Mouse (Mus musculus): ENCODE measurements around the gene Slc3a2. TPM values are rescaled to one million over a fixed set of nuclear protein-coding genes. Genes with fewer than 3 reads are reported as not detected.

Gene Slc3a2
- total RNA-seq (2021), result 100 to 1,000 TPM; 373 to 425 TPM
- long read RNA-seq, experiment 1, transcript Slc3a2-201 (9 exons, 1,819 nt), result major isoform, 338 of 405 reads
- long read RNA-seq, experiment 1, transcript Slc3a2-207 (8 exons, 1,393 nt), result minor isoform, 6 of 405 reads
- long read RNA-seq, experiment 1, transcript Slc3a2-202 (10 exons, 2,813 nt), result minor isoform, 44 of 405 reads
- long read RNA-seq, experiment 1, partial matches to known transcripts, result 2 of 405 reads
- long read RNA-seq, experiment 1, other reads (novel, unspliced or antisense), result 15 of 405 reads
- long read RNA-seq, experiment 2, transcript Slc3a2-202 (10 exons, 2,813 nt), result minor isoform, 55 of 379 reads
- long read RNA-seq, experiment 2, transcript Slc3a2-201 (9 exons, 1,819 nt), result major isoform, 288 of 379 reads
- long read RNA-seq, experiment 2, transcript Slc3a2-207 (8 exons, 1,393 nt), result minor isoform, 6 of 379 reads
- long read RNA-seq, experiment 2, partial matches to known transcripts, result 21 of 379 reads
- long read RNA-seq, experiment 2, other reads (novel, unspliced or antisense), result 9 of 379 reads

- DNase-seq (ENCODE audit: low spot score in 2 of 2), result peak; percentile 86 to 88
Observed at GRCm38 (mm10) chr19:8722907-8723573, at the start of gene Slc3a2. Slc3a2 (minus strand) TSS chr19:8723369.

DNA sequence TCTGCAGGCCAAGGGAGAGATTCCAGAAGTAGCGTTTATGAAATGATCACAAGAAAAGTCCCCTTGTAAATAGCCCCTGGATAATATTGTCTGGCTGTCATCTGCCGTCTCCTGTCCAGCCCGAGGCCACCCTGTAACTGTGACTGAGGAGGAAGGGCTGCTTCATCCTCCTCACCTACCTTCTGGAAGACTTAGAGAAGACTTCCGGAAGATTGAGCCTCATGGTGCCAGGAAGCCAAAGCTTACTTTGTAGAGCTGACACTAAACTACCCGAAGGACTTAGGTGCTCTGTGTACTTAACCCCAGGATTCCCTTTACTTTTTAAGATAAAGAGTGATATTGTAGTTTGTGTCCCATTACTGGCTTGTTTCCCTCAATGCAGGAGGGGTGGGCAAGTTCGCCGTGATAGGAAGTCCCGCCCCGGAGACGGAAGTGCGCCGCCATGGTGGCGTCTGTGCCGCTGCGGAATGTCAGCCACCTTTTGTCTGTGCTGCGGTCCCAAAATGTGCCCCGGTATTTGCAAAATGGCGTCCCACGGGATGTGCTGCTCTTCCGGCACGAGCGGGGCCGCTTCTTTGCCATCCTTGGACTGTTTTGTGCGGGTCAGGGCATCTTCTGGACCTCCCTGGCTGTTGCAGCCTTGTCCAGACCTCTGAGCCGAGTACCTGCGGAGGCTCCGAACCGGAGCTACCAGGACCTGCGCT is 47.5 kb upstream of the Slc3a2 start, which contains the start of gene Tmem223:
Tmem223 (plus strand) TSS at position 430 of the 704 bp plus-strand sequence.
- peak; percentile 76 to 77 for DNase-seq (ENCODE audit: low spot score in 2 of 2)

GRCm38 (mm10) chr19:8765562-8765961 is 42.4 kb upstream of the Slc3a2 start:
- no peak for DNase-seq (ENCODE audit: low spot score in 2 of 2)

DNA sequence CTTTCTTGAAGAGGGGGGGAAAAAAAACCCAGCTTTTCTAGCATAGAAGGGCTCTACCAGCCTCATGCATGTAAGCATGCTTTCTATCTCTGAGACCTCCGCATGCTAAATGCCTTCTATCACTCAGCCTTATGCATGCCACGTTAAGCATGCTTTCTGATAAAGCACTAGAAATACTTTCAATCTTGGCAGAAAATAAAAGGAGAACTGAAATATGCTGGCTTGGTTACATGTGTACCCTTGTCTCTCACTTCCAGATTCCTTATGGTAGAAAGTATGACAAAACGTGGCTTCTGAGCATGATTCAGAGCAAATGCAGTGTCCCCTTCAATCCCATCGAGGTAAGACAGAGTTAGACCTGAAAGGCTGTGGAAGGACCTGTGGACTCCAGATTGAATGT is 40.1 kb upstream of the Slc3a2 start:
- DNase-seq (ENCODE audit: low spot score in 2 of 2), result no peak

- no peak for DNase-seq (ENCODE audit: low spot score in 2 of 2)
Observed at GRCm38 (mm10) chr19:8760757-8761156, 37.6 kb upstream of the Slc3a2 start.

DNA sequence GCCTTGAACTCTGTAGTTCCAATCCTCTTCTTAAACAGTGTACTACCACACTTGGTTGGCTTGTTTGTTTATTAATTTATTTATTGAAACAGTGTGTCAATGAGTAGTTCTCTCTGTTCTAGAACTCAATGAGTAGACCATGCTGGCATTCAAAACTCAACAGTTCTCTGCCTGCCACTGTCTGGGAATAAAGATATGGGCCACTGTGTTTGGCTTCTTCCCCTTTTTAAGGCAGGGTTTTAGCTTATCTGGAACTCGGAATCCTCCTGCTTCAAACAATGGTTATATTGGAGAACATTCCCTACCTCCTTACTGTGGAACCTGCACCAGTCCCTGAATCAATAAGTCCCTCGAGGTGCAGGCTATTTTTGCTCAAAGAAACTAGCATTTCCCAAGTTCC is 35.7 kb upstream of the Slc3a2 start:
- no peak for DNase-seq (ENCODE audit: low spot score in 2 of 2)

DNA sequence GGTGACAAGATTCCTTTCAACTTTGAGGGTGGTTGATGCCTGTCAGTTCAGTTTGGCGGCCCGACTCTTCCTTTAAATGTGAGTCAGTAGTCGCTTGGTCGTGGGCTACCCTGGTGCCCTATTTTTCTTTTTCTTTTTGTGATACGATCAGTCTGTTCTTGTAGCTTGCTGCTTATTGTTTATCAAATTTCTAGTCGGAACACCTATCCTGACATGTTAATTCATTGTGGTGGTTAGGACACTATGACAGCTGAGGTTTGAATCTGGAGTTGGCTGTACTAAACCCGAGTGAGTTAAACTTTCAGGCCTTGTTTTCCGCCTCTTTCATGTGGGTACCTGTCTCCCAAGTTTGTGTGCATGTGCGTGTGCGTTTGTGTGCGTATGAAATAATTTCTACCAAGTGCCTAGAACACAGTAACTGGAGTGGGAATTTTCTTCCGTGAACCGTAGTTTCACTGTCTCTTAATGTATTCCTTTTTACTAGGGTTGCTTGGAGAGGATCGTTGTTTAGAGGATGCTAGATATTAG is 34.4 kb upstream of the Slc3a2 start:
- no peak for DNase-seq (ENCODE audit: low spot score in 2 of 2)

DNA sequence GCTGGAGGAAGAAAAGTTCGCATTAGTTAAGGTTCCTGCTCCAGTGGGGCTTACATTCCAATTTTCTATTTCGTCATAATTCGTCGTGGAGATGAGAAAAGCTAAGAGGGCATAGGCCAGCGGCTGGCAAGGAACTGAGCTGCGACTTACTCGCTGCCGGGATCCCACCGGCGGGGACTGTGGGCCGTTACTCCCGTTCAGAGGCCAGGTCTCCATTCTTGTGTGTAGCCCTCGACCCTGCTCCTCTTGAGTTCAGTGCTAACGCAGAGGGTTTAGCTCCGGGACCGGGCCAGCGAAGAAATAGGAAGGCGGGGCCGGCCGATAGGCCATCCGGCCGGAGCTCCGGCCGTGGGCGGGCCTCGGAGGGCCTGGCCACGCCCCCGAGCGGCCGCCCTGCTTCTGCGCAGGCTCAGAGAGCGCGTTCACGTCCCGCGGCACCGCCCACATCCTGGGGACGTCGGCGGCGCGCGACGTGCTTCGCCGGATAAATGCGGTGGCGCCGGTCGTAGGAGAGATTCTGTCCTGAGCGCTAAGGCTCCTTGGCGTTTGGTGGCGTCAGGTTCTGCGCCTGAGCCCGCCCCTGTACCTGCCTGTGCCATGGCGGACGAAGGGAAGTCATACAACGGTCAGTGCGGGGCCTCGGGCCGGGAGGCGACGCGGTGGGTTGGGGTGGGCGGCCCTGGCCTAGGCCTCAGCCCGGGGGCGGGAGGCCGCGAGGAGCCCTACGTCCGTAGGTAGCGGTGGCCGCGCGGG is 33.6 kb upstream of the Slc3a2 start, which contains the start of gene Nxf1:
Nxf1 (plus strand) TSS at position 439 of the 753 bp plus-strand sequence.
- peak; percentile 95 for DNase-seq (ENCODE audit: low spot score in 2 of 2)

- DNase-seq (ENCODE audit: low spot score in 2 of 2), result no peak
Observed at GRCm38 (mm10) chr19:8755652-8756051, 32.5 kb upstream of the Slc3a2 start.

DNA sequence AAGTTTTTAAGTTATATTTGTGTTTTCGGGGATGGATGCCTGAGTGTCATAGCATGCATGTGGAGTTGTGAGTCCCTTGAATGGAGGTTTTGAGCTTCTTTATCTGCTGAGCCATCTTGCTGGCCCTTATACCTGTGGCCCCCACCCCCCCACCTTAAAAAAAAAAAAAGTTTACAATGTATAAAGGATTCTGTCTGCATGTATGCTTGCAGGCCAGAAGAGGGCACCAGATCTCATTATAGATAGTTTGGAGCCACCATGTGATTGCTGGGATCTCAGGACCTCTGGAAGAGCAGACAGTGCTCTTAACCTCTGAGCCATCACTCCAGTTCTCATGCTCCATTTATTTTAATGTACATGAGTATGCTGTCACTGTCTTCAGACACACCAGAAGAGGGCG is 24.2 kb upstream of the Slc3a2 start:
- DNase-seq (ENCODE audit: low spot score in 2 of 2), result no peak

GRCm38 (mm10) chr19:8745382-8745781 is 22.2 kb upstream of the Slc3a2 start:
- no peak for DNase-seq (ENCODE audit: low spot score in 2 of 2)

GRCm38 (mm10) chr19:8742176-8742575 is 19.0 kb upstream of the Slc3a2 start:
- peak in 1 of 2 experiments; percentile 29 for DNase-seq (ENCODE audit: low spot score in 2 of 2)

DNA sequence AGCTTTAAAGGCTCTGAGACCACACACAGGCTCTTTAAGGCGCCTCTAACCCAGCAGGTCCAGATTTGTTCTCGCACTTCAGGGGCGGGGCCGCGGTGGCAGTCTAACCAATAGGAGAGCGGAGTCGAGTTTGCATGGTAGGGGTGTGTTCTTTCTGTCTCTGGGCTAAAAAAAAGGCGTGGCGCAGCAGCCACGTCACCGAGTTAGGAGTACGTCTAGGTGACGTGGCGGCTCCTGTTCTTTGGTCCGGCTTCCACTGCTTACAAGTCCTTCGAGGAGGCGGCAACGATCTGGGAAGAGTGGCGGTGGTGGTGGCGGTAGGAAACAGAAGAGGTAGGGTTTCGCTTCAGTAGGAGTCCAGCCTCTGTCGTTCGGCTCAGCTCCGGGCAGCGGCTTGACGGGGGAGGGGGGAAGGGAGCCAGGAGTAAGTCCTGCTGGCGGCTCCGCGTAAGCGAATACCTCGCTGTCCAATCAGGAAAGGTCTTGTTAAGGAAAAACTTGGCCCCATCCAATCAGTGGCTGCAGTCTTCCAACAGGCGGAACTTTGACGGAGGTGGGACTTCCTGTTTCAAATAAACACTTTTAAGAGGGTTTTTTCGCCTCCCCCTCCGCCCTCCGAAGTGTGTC is 18.2 kb upstream of the Slc3a2 start, which contains the start of gene Stx5a:
Stx5a (plus strand) TSS at position 171 of the 627 bp plus-strand sequence.
- peak; percentile 85 to 87 for DNase-seq (ENCODE audit: low spot score in 2 of 2)

GRCm38 (mm10) chr19:8740603-8741002 is 17.4 kb upstream of the Slc3a2 start, which contains the start of gene 1700092M07Rik:
1700092M07Rik (plus strand) TSS chr19:8740718.
- DNase-seq (ENCODE audit: low spot score in 2 of 2), result no peak

GRCm38 (mm10) chr19:8739646-8740045 is 16.5 kb upstream of the Slc3a2 start:
- no peak for DNase-seq (ENCODE audit: low spot score in 2 of 2)

DNA sequence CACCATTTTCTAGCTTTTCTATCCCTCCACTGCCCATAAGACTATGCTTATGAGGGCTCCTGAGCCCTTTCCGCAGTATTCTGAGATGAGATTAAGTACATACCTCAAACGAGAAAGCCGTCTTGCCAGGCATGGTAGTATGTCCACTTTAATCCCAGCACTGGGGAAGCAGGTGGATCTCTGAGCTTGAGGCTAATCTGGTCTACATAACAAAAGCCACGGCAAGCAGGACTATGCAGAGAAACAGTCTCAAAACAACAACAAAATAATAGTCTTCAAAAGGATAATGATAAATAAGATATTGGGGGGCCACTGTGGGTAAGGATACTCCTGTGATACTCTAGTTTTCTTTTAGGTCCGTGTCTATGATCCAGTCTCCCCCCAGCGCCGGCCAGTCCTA is 15.7 kb upstream of the Slc3a2 start:
- no peak for DNase-seq (ENCODE audit: low spot score in 2 of 2)

DNA sequence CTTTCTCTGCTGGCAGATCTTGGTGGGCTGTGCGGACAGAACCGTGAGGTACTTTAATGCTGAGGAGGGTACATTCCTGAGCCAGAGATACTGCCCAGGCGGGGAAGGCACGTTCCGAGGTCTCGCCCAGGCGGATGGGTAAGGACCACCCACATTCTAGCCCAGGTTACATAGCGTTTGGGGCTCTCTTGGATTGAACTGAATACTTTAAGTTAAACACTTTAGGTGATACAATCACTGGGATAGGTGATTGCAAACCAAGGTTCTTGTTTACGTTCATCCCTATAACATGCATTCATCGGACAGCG is 12.9 kb upstream of the Slc3a2 start:
- DNase-seq (ENCODE audit: low spot score in 2 of 2), result no peak

- peak; percentile 95 to 96 for DNase-seq (ENCODE audit: low spot score in 2 of 2)
Observed at GRCm38 (mm10) chr19:8735389-8736159, 12.4 kb upstream of the Slc3a2 start, which contains the start of gene Wdr74. Wdr74 (plus strand) TSS chr19:8735827.

GRCm38 (mm10) chr19:8734334-8734733 is 11.2 kb upstream of the Slc3a2 start:
- no peak for DNase-seq (ENCODE audit: low spot score in 2 of 2)
